Mouse (Mus musculus) gastrocnemius, postnatal 25 days (tissue): ENCODE measurements at regions not wholly inside any gene's neighbourhood (a gene's known extent, or its start where the extent isn't known, plus 50 kb on each side); places are given as distances from the start of the nearest gene placed in this dataset.
"Not testable (repeated sequence)": the region's sequence is repeated elsewhere in the genome, so short reads cannot be mapped to it uniquely, and the experiment has no call there.

Experiments
- DNase-seq: peaks from one replicate; pipeline ENCODE4 v3.0.0; 2022

DNA sequence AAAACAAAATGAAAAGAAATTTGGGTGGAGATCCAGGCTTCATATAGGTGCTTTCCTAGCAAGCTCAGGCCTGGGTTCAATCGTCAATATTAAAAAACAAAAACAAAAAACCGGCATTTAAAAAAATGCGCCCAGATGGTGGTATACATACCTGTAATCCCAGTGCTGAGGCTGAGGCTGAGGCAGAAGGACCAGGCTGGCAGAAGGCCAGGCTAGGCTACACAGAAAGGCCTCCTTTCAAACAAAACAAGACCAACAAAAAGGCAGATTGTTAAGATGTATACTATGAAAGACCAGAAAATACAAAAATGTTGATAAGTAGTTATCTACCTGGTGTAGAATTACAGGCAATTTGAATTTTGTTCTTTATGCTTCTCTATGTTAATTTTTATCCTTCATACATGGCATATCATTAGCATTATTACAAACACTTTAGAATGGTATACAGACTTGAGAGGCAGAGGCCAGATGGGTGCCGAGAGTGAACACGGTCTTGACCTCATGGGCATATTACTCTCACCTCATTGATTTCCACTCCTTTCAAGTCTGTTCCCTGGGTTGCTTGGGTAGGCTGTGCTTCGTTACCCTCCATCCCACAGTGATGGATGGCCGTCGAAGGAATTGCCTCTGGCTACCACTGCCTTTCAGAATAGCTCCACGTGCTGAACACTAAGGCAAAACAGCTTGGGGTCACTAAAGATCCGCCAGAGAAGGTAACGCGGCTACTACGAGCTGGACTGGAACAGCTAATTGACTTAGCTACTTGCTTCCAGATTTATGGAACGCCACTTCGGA lies 339.6 kb upstream of the Gm6657 start:
- DNase-seq = no peak

DNA sequence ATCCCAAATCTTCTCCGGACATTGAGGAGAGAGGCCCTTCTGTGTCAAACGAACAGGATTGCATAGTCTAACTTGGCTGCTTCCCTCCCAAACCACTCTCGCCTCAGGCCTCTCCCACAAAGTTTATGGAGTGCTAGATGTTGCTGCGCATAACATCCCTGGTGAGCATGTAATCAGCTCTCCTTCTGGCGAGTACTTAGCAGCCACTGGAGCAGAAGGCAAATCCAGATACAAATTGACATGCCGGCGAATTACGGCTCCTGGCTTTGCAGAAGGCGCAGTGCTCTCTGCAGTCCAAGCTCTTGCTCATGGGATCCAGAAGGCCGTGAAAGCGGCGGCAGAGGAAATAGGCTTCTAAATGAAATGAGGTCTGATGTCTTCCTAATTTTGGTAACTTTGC lies 338.2 kb upstream of the Gm6657 start:
- no peak for DNase-seq

DNA sequence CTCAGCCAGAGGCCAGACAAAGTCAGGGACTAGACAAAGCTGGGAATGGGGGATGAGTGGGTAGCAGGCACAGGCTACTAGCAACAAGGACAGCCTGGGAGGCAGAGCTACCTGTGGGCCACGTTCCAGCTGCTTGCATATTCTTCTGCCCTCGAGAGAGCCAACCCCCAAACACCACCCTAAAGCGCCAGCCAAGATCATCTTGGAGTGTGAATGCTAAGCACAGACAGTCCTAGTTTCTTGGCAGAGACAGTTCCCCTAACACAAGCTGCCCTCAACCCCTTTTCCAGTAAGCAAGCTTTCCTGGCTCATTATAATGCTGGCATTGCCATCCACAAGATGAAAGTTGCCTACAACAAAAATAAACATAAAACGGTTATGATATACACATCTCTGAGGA lies 336.8 kb upstream of the Gm6657 start:
- DNase-seq = no peak

DNA sequence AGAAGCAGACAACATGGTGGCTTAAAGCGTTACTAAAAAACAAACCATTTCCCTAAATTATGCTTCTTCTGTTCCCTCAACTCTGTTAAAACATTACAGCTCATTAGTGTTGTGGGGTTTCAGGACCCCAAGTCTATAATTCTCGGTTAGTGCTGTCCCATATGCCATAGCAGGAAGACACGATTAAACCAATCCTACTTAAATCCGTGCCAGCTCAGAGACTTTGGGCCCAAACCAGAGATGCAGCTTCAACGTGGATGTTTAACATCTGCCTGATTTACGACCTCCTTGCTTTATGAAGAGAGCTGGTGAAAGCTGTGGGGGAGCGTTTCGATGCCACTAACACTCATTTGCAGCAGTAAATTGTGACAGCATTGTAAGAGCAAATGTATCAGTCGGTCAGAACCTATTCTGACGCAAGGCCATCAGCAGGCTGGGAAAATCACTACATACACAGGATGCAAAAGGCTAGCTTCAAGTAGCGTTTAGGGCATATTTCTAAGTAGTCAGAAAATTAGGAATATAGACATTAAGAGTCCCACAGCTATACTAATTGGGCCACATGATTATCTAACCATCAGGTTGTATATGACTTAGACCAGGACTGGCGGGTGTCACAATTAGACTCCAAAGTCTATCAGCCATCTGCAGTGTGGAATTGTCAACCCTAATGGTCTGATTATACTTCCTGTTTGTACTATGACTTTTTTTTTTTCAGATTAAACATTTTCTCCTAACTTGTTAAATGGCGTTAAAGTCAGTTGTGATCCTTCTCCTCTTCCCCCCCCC lies 333.1 kb upstream of the Gm6657 start:
- DNase-seq = no peak

DNA sequence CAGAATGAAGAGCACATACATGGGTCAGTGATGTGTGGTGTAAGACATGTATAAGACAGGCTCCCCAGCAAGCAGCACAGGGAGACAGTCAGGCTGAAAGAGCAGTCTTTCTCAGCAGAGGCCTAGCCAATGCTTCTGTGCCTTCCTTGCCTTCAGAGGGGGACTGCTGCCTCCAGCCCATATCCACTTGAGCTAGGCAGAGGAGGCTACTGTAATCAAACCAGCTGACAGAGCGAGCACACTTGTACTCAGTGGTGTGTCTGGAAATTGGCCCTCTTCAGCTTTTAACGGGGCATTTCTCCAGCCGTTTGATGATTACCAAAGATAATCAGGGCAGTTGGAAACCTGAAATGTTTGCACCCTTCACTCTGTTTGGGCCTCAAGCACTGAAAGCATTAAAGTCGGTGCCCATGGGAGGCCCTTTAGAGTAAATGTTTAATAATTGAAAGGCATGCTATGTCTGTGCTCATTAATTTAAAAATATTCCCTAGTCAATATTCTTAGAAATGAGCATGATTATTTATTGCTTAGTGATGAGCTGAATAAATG lies 326.0 kb upstream of the Gm6657 start:
- DNase-seq = no peak

DNA sequence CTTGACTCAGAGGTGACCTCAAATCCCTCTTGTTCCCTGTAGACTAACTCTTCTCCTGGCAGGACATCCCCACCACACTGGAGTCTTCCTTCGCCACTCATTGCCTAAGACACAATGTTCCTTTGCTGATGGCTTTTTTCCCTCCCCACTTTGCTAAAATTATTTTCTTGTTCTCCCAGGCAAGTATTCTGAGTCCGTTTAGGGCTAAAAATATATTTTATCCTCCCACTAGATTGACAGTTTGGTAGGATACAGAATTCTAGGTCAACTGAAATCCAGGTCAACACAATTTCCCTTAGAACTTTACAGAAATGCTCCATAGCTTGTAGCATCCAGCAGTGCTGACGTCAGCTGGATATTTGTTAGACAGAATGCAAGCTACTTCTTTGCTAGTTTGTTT lies 324.7 kb upstream of the Gm6657 start:
- no peak for DNase-seq

DNA sequence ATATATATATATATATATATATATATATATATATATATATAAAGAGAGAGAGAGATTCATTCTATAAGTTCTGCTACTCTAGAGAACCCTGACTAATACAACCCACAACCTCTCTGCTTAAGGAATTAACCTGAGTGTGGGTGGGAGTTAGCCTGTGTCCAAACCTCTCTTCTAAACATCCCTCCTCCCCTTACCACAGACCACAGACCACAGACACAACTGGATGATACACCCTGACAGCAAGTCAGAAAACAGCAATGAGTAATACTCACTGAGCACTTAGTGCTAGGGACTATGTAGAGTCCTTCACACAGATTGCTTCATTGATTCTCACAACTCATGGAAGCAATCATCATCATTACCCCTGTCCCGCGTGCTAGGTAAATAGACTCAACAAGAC lies 306.7 kb upstream of the Gm6657 start:
- no peak for DNase-seq

DNA sequence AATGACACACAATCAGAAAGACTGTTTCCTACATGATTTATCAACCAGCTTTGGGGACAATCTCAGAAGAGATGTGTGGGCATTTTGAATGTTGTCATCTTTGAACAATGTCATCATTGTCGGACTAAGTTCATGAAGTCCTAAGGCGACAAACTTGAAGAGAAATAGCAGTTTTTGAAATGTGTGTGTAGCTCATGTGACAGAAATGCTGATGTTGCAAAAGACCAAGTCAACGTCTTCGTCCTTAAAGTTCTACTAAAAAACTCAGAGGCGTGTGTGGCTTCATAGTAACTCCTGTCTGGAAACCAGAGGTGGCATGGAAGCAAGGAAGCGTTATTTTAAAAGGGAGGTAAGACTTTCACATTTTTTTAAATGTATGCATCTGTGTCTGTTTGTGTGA lies 302.6 kb upstream of the Gm6657 start:
- no peak for DNase-seq

DNA sequence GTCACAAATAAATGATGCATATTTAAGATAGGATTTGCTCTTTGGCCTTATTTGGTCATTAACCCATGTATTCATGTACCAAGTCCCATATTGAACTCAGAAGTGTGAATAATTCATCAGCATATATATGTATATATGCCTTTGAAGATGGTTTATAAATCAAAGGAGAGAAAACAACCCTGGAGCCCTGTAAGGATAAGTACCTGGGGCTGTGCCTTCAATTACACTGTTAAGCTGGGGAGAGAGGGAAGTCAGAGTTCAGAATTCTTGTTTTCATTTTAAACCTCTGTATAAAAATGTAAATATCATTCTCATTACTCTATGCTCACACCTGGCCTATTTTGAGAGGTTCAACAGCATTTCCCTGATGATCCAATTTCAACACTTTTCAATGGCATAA lies 299.8 kb upstream of the Gm6657 start:
- no peak for DNase-seq

DNA sequence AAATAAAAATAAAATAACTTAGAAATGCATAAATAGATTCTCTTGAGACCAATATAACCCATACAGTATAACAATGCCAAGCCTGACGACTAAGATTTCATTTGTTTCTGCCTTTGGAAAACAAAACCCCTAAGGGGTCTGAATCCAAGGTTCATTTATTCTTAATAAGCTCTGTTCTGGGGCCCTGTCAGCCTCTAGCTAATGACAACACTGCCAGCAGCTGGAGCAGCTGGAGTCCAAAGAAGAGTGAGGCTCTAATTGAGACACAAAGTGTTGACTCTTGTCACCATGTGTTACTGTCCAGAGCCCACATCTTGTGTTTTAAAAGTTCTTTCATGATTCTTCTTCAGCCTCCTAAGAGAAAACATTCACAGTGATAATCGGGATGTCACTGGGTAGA lies 298.5 kb upstream of the Gm6657 start:
- DNase-seq = no peak

DNA sequence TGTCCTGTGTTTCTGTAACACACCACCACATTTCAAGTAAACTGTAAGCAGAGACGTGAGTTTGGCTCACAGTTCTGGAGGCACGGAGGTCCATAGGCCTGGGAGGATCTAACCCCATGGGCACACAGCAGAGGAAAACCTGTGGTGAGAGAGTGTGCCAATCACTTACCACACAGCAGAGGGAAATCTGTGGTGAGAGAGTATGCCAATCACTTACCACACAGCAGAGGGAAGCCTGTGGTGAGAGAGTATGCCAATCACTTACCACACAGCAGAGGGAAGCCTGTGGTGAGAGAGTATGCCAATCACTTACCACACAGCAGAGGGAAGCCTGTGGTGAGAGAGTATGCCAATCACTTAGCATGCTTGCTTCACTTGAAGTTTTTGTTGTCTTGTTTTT lies 295.1 kb upstream of the Gm6657 start:
- DNase-seq = not testable (repeated sequence)

DNA sequence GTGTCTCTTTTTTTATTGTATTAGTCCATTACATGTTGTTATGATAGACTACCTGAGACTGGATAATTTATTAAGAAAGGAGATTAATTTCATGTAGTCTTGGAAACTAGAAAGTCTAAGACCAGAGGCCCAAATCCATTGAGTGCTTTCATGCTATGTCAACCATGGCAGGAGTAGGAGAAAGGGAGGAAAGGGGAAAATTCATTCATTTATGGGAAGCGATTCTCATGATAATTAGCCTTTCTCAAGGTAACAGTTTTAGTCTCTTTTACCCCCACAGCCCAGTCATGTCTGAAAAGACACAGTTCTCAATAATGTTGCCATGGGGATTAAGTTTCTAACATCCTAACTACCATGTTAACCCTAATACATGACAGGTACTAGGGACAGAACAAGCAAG lies 292.8 kb upstream of the Gm6657 start:
- DNase-seq = no peak

DNA sequence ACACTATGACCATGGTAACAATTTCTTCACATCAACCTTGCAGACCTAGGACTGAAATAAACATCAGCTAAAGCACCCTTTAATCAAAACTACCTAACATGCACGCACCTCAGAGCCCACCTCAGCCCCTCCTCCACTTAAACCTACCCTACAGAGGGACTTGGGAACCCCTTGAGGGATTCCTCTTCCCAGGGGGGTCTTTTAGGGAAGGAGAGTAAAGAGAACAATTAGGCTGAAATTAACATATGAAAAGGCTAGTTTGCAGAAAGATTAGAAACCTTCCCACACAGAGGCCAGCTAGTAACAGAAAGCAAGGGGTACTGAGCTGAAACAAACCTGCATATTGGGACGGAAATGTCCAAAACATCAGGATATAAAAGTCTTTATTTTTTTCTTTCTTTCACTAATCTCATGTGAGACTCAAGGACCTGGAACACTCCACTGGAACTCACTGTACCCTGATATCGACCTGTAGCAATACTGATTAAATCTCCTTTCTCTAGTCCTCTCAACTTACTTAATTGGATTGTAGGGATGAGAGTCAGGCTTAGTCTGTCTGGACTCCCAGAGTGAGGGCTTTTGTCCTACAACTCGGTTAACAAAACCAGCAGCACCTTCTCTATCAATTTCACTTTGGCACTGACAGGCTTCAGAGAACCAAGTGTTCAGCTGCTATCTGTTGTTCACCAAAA lies 281.0 kb upstream of the Gm6657 start:
- DNase-seq = no peak

DNA sequence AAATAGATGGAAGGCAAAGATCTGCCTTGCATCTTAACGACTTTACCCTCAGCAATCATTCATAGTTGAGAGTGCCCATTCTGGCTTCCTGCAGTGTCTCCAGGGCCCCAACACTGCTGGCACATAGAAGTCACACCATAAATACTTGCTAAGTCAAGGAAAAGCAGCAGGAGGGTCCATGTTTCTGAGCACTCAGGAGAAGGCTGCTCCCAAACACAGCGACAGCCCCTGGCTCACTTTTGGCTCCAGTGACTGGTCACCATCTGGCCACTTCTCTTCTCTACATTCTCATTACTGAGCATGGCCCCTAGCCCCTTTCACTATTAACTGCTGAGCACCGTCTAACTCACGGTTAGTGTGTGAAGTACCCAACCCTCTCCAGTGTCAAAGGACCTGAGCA lies 265.3 kb upstream of the Gm6657 start:
- DNase-seq = no peak

DNA sequence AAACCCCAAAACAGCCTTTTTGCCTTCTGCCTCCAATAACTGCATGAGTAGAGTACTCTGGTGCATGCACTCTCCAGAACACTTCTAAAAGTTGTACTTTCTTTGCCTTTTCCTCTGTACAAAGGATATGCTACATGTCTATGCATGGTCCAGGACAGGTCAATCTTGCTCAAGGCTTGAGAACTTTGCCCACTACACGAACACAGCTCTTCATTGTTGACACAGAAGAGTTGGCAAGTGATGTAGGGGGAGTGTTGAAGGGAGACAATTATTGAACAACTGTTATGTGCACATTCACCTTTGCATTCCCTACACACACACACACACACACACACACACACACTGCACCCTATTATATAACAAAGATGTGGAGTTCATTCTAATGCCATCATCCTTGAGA lies 264.5 kb upstream of the Gm6657 start:
- no peak for DNase-seq

DNA sequence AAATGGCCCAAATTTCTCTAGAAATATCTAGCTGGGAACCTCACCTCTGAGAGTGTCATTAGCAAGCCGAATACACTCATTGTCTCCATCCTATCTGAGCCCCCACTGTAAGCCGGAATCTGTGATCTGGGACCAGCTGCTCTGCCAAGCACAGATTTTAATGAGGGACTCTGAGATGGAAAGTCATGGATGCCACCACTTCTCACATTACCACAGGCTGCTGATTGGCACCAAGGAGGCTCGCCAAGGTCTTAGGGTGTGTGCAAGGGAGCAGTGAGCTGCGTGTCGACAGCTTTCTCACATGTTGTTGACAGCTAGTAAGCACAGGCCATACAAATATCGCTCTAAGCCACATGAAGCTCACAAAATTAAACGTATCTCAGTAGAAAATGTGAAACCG lies 250.1 kb upstream of the Gm6657 start:
- DNase-seq = peak; percentile 28

DNA sequence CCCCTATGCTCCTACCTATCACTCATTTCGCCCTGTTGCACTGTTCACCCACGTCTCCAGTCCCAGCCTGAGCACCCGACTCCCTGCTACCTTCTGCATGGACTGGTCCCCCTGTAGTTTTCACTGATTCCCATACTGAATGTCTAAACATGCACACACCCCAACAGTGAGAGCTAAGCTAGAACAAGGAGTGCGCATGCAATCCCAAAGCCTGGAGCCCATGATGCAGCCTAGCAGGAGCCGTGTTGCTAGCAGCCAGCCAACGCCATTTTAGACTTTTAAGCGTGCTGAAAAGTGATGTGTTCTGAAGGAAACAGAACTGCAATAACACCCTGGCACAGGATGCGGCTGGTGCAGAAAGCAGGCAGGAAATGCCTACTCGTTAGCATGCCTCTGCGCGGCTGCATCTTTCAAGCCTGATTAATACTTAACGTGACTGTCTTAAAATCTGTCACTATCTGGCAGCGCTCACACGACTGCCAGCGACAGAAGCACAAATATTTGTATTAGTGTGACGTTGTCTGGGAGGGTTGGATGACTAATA lies 244.5 kb upstream of the Gm6657 start:
- no peak for DNase-seq

DNA sequence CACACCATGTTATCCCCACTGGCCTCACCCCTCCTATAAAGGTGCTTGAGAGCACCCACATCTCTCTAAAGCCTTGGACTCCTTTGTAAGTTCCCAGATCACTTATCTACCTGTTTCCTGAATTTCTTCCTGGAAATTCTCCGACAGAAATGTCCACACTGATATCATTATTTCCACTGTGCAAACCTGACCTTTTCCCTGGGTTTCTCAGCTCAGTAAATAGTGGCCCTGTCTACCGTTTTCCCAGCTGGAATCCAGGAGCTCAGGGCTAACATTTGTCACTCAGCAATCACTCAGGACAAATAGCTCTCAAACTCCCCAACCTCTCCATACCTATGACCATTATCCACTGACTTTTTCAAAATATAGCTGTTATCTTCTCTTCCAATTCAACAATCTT lies 241.6 kb upstream of the Gm6657 start:
- DNase-seq = no peak

DNA sequence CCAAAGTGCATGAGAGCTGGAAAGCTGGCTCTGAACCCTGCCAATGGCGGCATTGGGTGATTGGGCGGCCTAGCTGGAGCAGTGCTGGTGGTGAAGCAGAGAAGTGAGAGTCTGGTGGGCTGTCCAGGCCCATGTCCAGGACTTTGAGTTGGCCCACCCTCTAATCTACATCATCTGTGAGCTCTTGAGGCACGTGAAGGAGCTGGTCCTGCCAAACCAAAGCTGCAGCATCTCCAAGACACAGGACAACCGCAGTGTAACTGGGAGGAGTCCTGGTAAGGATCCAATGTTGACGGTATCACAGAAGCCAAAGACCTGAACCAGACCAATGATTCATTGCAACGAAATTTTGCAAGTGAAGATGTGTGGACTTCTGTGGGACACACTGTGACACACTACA lies 231.4 kb upstream of the Gm6657 start:
- peak; percentile 10 for DNase-seq

DNA sequence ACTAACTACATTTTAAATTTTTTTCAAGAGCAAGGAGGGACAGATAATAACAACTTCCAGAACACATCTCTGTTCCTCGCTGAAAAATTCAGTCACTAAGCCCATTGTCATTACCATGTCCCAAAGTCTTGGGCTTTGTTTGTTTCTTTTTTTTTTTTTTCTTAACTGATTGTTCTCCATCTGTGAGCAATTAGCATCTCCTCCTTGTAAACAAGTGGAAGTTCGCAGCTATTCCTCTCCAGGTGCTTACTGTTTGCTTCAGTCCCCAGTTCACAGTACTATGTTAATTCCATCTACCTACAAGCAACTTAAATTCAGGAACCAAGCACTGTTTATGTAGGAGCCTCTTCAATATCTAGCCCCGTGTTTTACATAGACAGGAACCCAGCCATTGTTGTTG lies 225.5 kb upstream of the Gm6657 start:
- DNase-seq = no peak

DNA sequence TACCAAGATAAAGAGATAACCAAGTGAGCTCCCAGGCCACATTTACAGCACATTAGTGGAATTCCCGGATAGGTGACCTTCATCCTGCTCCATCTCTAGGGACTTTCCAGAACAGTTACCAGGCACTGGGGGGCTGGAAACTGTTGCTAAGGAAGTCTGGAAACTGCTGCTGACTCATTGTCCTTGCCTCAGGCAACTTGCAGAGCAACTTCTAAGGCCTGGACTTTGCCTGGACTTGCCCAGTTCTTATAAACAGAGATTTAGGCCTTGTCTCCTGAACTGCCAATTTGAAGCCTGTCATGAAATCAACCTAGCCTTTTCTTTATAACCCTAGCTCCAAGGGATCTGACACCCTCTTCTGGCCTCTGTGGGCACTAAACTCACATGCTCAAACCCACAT lies 224.0 kb upstream of the Gm6657 start:
- no peak for DNase-seq

DNA sequence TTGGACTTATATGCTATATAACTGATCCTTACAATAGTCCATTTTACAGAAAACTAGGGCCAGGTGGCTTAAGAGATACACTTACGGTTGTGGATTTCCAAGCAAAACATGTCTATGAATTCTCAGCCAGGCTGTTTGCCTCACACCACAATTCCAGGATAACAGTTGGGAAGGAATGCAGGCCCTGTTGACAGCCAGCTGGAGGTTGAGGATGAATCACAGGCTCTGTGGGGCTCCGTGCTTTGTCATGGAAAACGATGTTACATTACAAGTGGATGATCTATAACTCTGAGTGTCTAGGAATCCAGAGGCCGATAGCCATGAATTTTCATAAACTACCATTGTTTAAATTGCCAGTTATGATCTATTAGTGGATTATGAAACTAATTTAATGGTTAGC lies 221.9 kb upstream of the Gm6657 start:
- DNase-seq = no peak

DNA sequence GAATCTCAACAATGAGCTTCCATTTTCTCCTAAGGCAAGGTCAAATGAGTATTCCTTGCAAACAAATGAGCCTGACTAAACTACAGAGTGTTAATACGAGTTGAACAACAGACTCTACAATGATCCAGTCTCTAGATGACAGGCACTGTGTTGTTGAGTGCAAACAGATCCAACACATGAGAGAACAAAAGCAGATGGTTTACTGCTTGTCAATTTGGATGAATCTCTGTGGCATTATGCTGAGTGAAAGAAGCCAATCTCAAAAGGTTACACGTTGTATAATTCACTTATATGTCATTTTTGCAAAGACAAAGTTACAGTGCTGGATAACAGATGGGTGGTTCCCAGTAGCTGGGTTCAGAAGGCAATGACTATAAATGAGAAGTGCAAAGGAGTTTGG lies 217.1 kb upstream of the Gm6657 start:
- no peak for DNase-seq
